Mouse (Mus musculus) inflammation-experienced regulatory T-cells, adult 16 weeks (primary cell): ENCODE results near the gene 9130409I23Rik. TPM values are rescaled to one million over a fixed set of nuclear protein-coding genes. Genes with fewer than 3 reads are reported as not detected.

ENCODE experiments used
- polyA plus RNA-seq: library from polyadenylated mRNA; unstranded; fragments of 100-300 nt; shearing (Covaris generic); gene quantifications from one replicate; pipeline ENCODE4 v1.2.1, GENCODE M21; 2017

Gene 9130409I23Rik
- not detected for polyA plus RNA-seq

DNA sequence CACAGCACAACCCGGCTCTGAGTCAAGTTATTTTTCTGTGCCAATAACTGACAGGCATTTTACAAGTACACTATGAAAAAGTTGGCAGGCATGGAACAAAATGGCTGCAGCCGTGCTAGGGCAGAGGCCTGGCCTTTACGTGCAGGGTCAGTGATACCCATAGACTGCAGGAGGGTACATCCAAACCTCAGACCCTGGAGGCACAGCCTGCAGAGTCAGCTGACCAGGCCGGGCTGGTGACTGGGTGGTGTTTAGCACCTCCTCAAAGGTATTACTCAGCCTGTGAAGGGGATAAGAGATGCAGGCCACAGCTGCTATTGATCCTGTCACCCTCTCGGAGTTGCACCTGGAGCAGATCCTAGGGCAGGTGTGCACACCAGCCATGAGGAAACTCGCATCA lies at the start of gene 9130409I23Rik:
9130409I23Rik (plus strand) TSS at position 301 of the 400 bp plus-strand sequence.

DNA sequence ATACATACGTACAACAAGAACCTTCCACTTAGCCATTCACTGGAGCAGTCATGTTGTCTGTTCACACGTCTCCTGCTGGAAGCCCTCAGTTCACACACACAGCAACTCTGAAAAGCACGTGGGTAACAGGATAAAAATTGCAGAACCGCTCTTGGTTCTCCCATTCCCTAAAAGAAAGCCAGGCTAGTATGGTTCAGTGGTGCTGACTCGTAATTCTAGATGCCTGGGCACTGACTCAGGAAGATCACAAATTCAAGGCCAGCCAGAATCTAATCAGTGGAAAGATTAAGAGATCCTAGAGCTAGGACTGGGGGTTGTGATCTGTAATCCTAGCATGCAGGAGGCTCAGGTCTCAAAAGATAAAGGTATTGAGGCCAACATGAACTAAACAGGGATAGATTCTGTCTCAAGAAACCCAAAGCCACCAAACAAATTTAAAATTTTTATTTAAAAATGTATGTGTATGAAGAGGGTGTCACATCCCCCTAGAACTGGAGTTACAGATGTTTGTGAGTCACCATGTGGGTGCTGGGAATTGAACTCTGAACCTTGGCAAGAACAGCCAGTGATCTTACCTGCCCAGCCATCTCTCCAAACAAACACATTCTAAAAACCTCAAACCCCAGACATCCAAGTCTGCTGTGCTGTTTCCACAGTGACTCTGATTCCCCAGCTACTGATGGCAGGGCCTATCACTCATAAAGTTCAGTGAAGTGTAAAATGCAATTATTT lies 30.1 kb upstream of the 9130409I23Rik start, which contains the start of gene Ephx1:
Ephx1 (minus strand) TSS at position 149 of the 732 bp plus-strand sequence.

Other genes starting within 250 kb of the 9130409I23Rik start
- gene H3f3a, start 237.3 kb upstream of the 9130409I23Rik start, polyA plus RNA-seq, result 1,148 TPM
- 54.9 TPM for gene Sde2, start 200.1 kb upstream of the 9130409I23Rik start, polyA plus RNA-seq
- not detected for gene Lefty2, start 158.1 kb upstream of the 9130409I23Rik start, polyA plus RNA-seq
- gene Pycr2, start 146.9 kb upstream of the 9130409I23Rik start, polyA plus RNA-seq, result 117 TPM
- gene Lefty1, start 116.2 kb upstream of the 9130409I23Rik start, polyA plus RNA-seq, result 0.35 TPM
- 61.5 TPM for gene Tmem63a, start 108.9 kb upstream of the 9130409I23Rik start, polyA plus RNA-seq
- 402 TPM for gene Ephx1, start 30.3 kb upstream of the 9130409I23Rik start, polyA plus RNA-seq
- 30.7 TPM for gene Nvl, start 93.0 kb downstream of the 9130409I23Rik start, polyA plus RNA-seq
- 87.0 TPM for gene Cnih4, start 93.5 kb downstream of the 9130409I23Rik start, polyA plus RNA-seq
- gene Wdr26, start 160.8 kb downstream of the 9130409I23Rik start, polyA plus RNA-seq, result 20.3 TPM